Mouse (Mus musculus): Measurements from ENCODE around the gene Dnah10. TPM values are rescaled to one million over a fixed set of nuclear protein-coding genes. Genes with fewer than 3 reads are reported as not detected.

Gene Dnah10
- total and polyA plus RNA-seq, 3 experiments: 0.03 to 0.30 (median 0.08) TPM

DNA sequence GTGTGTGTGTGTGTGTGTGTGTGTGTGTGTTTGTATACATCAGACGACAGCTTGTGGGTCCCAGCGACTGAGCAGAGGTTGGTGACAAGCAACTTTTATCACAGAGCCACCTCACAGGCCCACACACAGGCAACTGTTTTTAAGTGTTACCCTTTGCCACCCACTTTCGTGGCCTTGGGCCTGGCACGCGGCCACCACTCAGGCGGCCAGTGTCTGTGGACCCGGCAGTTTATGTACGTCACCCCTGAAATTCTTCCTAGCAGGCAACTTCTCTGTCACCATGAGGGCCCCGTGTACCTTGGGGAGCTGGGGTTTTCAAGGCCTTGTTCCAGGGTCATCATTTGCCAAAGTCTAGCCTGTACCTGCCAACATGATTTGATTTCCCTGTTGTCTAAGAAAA, 26.8 kb downstream of the Dnah10 start:
- no peak overlapping the region for H3K4me3 ChIP-seq (replicated peaks in 1 of 3; ENCODE audit: low read depth in 2 of 3, low read length in 2 of 3, poor library complexity in 1 of 3)
- dilution Hi-C loops (cut with MboI; ENCODE audit: extremely low pct_ligation_motif_present, extremely low pct_unique_long_range_greater_than_20kb, low sequenced_read_pairs) (no loop called here), in situ Hi-C loops (cut with MboI; ENCODE audit: low pct_ligation_motif_present, low pct_unique_long_range_greater_than_20kb, low sequenced_read_pairs) (no loop called here)
- no peaks in the 10 kb centered on the region for H3K9me3 ChIP-seq (replicated peaks; ENCODE audit: low read length)
- H3K27ac ChIP-seq (ENCODE audit: insufficient read depth, low read depth): no peak overlapping the region
- DNase-seq (ENCODE audit: extremely low read depth): no peak
- no peaks in the 10 kb centered on the region for H3K79me2 ChIP-seq (replicated peaks; ENCODE audit: control insufficient read depth, extremely low read depth, insufficient read depth, poor library complexity, severe bottlenecking)
- H3K4me2 ChIP-seq (ENCODE audit: insufficient read depth, low read depth, poor library complexity, severe bottlenecking): no peak overlapping the region
- no peaks in the 10 kb centered on the region for H3K4me1 ChIP-seq (ENCODE audit: control insufficient read depth in 1 of 2, insufficient read depth in 2 of 2)
- H3K36me3 ChIP-seq (replicated peaks in 1 of 2; ENCODE audit: control insufficient read depth in 1 of 2, insufficient read depth in 1 of 2, low read length in 1 of 2): no peaks in the 10 kb centered on the region
- TF ChIP-seq POLR2A (IDR thresholded peaks at IDR 0.05; ENCODE audit: low read depth, low read length): no peak
- TF ChIP-seq JUN (IDR thresholded peaks at IDR 0.05; ENCODE audit: insufficient read depth, low read depth, low read length): no peak
- TF ChIP-seq MXI1 (IDR thresholded peaks at IDR 0.05; ENCODE audit: low read depth, low read length): no peak
- no peak for TF ChIP-seq JUND (conservative IDR thresholded peaks at IDR 0.05; ENCODE audit: low read depth, low read length)
- no peak for TF ChIP-seq IRF4 (IDR thresholded peaks at IDR 0.05; ENCODE audit: low read depth, low read length)
- no peak for TF ChIP-seq RAD21 (IDR thresholded peaks at IDR 0.05; ENCODE audit: low read depth, low read length)
- no peak for TF ChIP-seq NRF1 (IDR thresholded peaks at IDR 0.05; ENCODE audit: low read depth, low read length)
- TF ChIP-seq UBTF (IDR thresholded peaks at IDR 0.05; ENCODE audit: low read depth, low read length): no peak
- no peak for TF ChIP-seq ZMIZ1 (IDR thresholded peaks at IDR 0.05; ENCODE audit: low read depth, low read length)
- no peak overlapping the region for H3K9ac ChIP-seq (ENCODE audit: insufficient read depth, low read depth)
- no peaks in the 10 kb centered on the region for H3K27me3 ChIP-seq (replicated peaks)

GRCm38 (mm10) chr5:124761011-124761410, 36.1 kb downstream of the Dnah10 start:
- in situ Hi-C loops (cut with MboI; ENCODE audit: low pct_ligation_motif_present, low pct_unique_long_range_greater_than_20kb, low sequenced_read_pairs): no loop called here
- no peak overlapping the region for H3K4me3 ChIP-seq (replicated peaks in 1 of 3; ENCODE audit: low read depth in 2 of 3, low read length in 2 of 3, poor library complexity in 1 of 3)

DNA sequence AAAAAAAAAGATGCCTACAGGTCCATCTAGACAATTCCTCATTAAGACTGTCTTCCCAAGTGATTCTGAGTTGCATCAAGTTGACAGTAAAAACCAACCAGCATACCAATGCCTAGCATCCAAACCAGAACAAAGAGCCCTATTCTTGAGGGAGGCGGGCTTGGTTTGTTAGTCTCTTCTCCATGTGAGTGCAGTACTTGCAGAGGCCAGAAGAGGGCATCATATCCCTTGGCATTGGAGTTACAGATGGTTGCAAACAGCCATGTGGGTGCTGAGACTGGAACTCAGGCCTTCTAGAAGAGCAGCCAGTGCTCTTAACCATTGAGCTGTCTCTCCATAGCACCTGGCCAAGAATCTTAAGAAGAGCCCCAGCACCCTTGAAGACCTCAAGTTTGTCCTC, 36.9 kb downstream of the Dnah10 start:
- Histone ChIP-seq H3K36me3 (replicated peaks in 1 of 2; ENCODE audit: control insufficient read depth in 1 of 2, insufficient read depth in 1 of 2, low read length in 1 of 2) (no peaks in the 10 kb centered on the region), H3K27ac (ENCODE audit: insufficient read depth, low read depth) (no peak overlapping the region), H3K27me3 (replicated peaks) (no peaks in the 10 kb centered on the region), H3K9ac (ENCODE audit: insufficient read depth, low read depth) (no peak overlapping the region), H3K4me3 (replicated peaks in 1 of 3; ENCODE audit: low read depth in 2 of 3, low read length in 2 of 3, poor library complexity in 1 of 3) (no peak overlapping the region), H3K4me1 (ENCODE audit: control insufficient read depth in 1 of 2, insufficient read depth in 2 of 2) (no peaks in the 10 kb centered on the region), H3K4me2 (ENCODE audit: insufficient read depth, low read depth, poor library complexity, severe bottlenecking) (no peak overlapping the region), H3K79me2 (replicated peaks; ENCODE audit: control insufficient read depth, extremely low read depth, insufficient read depth, poor library complexity, severe bottlenecking) (no peaks in the 10 kb centered on the region), H3K9me3 (replicated peaks; ENCODE audit: low read length) (peaks cover 5% of the 10 kb centered on the region)
- in situ Hi-C loops (cut with MboI; ENCODE audit: low pct_ligation_motif_present, low pct_unique_long_range_greater_than_20kb, low sequenced_read_pairs) (no loop called here), dilution Hi-C loops (cut with MboI; ENCODE audit: extremely low pct_ligation_motif_present, extremely low pct_unique_long_range_greater_than_20kb, low sequenced_read_pairs) (no loop called here)
- no peak for DNase-seq (ENCODE audit: extremely low read depth)
- TF ChIP-seq CTCF (conservative IDR thresholded peaks at IDR 0.05 in 1 of 2, IDR thresholded peaks at IDR 0.05 in 1 of 2; ENCODE audit: low read depth in 2 of 2, low read length in 2 of 2) (peak in 1 of 2 experiments; percentile 23; a peak in 3 of 4 replicates), MAZ (IDR thresholded peaks at IDR 0.05; ENCODE audit: low read depth, low read length) (no peak), ELF1 (IDR thresholded peaks at IDR 0.05; ENCODE audit: low read depth, low read length) (no peak)

More at GRCm38 (mm10) chr5:124761011-124761410, 36.1 kb downstream of the Dnah10 start:
- no peaks in the 10 kb centered on the region for H3K4me1 ChIP-seq (ENCODE audit: control insufficient read depth in 1 of 2, insufficient read depth in 2 of 2)
- no peak overlapping the region for H3K27ac ChIP-seq (ENCODE audit: insufficient read depth, low read depth)
- H3K36me3 ChIP-seq (replicated peaks in 1 of 2; ENCODE audit: control insufficient read depth in 1 of 2, insufficient read depth in 1 of 2, low read length in 1 of 2): no peaks in the 10 kb centered on the region
- no peak overlapping the region for H3K4me2 ChIP-seq (ENCODE audit: insufficient read depth, low read depth, poor library complexity, severe bottlenecking)
- no peaks in the 10 kb centered on the region for H3K27me3 ChIP-seq (replicated peaks)
- peak; percentile 22 for DNase-seq (ENCODE audit: extremely low read depth)
- H3K9me3 ChIP-seq (replicated peaks; ENCODE audit: low read length): peaks cover 5% of the 10 kb centered on the region
- H3K9ac ChIP-seq (ENCODE audit: insufficient read depth, low read depth): no peak overlapping the region
- dilution Hi-C loops (cut with MboI; ENCODE audit: extremely low pct_ligation_motif_present, extremely low pct_unique_long_range_greater_than_20kb, low sequenced_read_pairs): no loop called here
- TF ChIP-seq GABPA (IDR thresholded peaks at IDR 0.05; ENCODE audit: insufficient replicate concordance, low read depth, low read length) (no peak), RAD21 (IDR thresholded peaks at IDR 0.05; ENCODE audit: low read depth, low read length) (peak; percentile 45), SIN3A (IDR thresholded peaks at IDR 0.05; ENCODE audit: low read length) (no peak), SMC3 (IDR thresholded peaks at IDR 0.05; ENCODE audit: low read depth, low read length) (peak; percentile 64), MAX (IDR thresholded peaks at IDR 0.05; ENCODE audit: low read length) (no peak), MXI1 (IDR thresholded peaks at IDR 0.05; ENCODE audit: low read depth, low read length) (no peak), IRF4 (IDR thresholded peaks at IDR 0.05; ENCODE audit: low read depth, low read length) (no peak), ELF1 (IDR thresholded peaks at IDR 0.05; ENCODE audit: low read depth, low read length) (no peak), HCFC1 (IDR thresholded peaks at IDR 0.05; ENCODE audit: low read depth, low read length) (no peak), MYC (IDR thresholded peaks at IDR 0.05; ENCODE audit: low read depth, low read length) (no peak), NRF1 (IDR thresholded peaks at IDR 0.05; ENCODE audit: low read depth, low read length) (no peak), CTCF (conservative IDR thresholded peaks at IDR 0.05 in 1 of 2, IDR thresholded peaks at IDR 0.05 in 1 of 2; ENCODE audit: low read depth in 2 of 2, low read length in 2 of 2) (peak; percentile 30 to 66; a peak in 3 of 4 replicates), POLR2A (IDR thresholded peaks at IDR 0.05; ENCODE audit: low read depth, low read length) (no peak), E2F4 (IDR thresholded peaks at IDR 0.05; ENCODE audit: insufficient replicate concordance, low read depth, low read length) (no peak)
- no peaks in the 10 kb centered on the region for H3K79me2 ChIP-seq (replicated peaks; ENCODE audit: control insufficient read depth, extremely low read depth, insufficient read depth, poor library complexity, severe bottlenecking)
